Mouse (Mus musculus) urinary bladder, postnatal 10 days (tissue): ENCODE data around the gene Upk1a.

Source experiments
- DNase-seq: peaks from one replicate; pipeline ENCODE4 v3.0.0; 2022; ENCODE audit warnings: low spot score

The Upk1a gene

DNA sequence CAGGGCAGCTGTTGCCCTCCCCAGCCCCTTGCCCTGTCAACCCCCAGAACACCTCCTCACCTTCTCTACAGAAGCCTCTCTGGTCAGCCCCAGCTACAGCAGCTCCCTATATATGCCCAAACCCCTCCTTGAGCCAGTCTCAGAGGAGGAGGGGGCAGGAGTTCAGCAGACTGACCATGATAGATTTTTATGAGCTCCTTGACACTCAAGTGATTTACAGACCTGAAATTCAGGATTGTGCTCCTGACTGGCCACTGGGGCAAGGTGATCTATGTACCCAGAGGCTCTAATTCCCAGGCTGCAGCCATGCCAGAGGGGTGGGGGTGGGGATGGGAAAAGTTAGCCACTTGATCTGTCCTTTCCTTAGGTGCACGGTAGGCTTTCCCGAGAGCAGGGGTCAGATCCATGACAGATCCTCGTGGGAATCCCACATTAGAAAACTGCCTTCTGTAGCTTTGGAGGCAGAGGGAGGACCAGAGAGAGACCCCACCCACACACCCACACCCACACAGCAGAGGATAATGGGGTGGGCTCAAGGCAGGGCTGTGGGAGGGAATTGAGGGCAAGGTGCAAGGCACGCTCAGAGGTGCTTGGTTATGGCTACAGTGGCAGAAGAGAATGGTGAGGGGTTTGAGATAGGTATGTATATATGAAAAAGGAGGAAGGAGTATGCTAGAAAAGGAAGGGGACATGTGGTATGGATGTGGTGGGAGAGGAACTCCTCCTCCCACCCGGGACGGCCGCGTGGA lies at the start of gene Upk1a:
TSS of gene Upk1a (minus strand) at position 194 of the 749 bp plus-strand sequence.
- no peak for DNase-seq

DNA sequence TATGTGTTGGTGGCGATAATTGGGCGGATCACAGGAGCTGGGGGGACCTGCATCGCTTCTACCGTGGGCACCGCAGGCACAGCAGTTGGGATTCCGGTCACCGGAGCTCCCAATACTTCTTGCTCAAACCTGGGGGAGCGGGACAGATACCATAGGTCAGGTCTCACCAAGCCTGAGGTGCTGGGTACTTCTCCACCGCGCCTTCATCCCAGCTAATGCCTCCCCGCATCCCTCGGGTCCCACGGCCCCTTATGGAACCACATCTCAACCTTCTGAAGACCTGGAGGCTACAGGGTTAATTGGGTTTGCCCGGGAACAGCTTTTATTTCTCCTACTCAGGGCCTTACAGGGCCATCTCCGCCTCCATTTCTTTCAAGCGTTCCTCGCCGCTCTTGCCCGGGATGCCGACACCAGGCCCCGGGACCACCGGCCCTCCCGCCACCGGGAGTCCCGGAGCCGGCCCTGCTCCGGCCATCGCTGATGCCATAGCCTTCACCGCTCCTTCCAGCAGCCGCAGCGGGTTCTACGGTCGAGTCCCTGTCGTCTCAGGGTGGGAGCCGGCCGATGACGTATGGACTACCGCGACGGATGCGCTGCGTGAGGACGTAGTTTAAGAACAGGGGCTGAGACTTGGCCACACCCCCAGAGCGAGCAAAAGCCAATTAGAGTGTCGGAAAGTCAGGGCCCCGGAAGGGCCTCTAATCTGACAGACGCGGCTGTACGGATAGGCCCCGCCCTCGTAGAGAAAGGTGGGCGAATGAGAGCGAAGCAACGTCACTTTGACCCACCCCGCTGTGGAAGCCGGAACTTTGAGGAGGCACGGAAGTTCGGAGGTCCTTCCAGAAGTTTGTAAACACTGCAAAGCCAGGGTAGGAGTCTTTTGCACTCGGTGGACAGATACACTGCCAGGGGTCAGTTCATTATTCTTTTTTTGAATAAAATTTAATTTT lies 37.2 kb upstream of the Upk1a start, which contains the start of gene Rbm42:
TSS of gene Rbm42 (minus strand) at position 727 of the 950 bp plus-strand sequence.
- DNase-seq, result peak; percentile 90

DNA sequence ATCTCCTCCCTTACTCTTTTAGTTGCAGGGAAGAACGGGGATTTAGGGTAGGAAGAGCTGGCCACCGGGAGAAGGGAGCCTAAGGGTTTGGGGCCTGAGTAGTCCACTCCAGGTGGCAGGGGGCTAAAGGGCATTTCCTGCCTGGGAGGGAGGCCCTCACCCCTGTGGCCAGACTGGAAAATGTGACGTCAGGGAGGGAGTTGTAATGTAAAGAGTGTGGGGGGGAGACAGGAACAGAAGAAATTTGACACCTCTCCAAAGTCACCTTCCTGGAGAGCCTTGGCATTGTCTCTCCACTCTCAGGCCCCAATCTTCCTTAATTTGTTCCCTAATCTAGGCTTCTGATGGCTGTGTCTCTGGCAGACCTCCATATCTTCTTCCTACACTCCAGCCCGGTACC lies 26.4 kb upstream of the Upk1a start:
- DNase-seq, result no peak

DNA sequence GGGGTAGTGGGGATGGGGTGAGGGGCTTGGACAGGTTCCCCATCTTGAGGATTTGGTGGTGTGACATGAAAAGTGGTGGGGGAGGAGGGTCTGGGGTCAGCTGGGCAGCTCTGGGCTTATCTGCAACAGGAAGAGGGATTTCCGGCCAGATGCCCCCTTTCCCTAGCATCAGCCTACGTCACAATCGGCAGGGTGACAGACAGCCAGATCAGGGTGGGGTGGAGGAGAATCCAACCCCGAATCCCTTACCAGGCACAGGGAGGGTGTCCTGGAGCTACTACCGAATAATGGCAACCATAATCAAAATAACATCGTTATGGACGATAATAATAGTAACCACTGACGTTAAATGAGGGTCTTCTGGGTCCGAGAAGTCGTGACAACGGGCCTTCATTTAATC lies 23.7 kb upstream of the Upk1a start:
- no peak for DNase-seq

DNA sequence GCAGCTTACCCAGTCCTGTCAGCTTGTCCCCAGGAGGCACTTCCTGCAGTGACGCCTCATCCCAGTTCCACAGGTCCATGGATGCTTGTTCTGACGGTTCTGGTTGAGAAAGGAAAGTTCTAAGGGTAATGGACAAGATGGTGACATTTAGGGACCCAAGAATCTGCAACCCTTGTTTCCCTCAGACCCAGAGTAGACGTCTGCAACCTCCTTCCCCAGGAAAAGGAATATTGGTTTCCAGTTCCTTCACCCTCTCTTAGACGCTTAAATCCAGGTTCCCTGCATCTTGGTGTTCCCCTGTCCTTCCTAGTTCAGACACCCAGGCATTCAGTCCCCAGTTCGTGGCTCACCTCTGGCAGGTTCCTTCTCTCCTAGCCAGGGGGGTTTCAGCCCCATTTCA lies 23.1 kb upstream of the Upk1a start, which contains the start of gene Etv2:
TSS of gene Etv2 (minus strand) at position 101 of the 400 bp plus-strand sequence.
- no peak for DNase-seq

DNA sequence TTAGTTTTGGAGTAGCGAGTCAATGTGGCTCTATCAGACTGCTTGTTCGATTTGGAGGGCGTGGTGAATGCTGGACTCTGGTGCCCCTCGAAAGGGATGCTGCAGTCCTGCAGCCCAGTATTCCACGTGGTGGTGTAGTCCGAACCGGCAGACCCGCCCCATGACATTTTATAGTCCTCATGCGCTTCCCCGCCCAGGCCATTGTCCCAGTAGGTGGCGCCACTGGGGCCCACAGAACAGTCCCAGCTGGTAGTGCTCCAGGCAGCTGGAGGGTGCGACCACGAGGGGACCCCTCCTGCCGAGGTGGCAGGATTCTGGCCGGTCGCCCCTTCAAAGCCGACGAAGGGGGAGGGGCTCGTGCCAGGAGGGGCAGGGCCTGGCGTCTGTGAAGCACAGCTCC lies 22.0 kb upstream of the Upk1a start:
- DNase-seq, result no peak

DNA sequence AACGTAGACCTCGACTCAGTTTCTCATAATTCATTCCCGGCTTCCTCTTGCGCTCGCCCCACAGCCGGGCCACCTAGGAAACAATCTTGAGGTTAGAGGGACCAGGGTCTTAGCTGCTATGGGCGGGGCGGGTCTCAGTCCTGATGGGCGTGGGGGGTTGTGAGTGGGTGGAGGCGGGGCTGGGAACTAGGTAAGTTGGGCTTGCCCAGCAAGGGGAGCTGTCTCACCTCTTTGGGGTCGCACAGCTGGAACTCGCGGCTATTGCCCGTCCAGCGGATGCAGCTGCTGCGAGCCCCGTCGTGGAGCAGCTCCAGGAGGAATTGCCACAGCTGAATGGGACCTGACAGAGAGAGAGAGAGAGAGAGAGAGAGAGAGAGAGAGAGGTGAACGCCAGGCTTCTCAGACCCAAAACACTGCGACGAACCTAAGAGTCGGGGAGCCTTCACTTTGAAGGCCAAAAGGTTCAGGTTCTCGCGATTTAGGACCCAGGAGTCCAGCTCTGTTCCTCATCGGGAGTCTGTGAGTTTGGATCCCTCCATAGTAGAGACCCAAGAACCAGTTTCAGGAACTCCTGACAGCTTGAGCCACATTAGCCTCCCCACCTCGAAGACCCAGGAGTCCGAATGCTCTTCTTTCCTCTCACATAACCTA lies 21.2 kb upstream of the Upk1a start:
- no peak for DNase-seq

DNA sequence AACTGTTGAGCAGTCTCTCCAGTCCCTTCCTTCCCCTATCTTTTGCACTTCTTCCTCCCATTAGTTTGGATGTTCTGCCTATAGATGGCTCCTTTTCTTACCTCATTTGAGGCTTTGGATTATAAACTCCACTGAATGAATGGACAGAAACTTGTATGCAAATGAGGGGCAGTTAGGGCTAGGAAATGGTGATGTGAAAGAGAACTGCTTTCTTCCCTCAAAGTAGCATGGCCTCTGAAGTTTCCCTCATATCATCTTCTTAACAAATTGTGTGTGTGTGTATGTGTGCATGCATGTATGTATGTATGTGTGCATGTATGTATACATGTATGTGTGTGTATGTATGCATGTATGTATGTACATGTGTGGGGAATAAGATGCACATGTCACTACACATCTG lies 16.4 kb upstream of the Upk1a start:
- DNase-seq, result no peak

DNA sequence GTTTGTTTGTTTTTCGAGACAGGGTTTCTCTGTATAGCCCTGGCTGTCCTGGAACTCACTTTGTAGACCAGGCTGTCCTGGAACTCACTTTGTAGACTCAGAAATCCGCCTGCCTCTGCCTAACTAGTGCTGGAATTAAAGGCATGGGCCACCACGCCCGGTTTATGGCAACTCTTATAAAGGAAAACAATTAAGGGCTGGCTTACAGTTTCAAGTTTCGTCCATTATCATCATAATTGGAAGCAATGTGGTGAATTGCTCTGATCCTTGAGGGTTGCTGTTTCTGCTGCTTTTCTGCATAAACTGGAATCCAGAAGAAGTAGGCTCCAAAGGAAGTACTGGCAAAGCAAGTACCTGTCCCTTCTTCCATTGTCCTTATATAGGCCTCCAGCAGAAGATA lies 14.0 kb upstream of the Upk1a start:
- DNase-seq, result no peak

DNA sequence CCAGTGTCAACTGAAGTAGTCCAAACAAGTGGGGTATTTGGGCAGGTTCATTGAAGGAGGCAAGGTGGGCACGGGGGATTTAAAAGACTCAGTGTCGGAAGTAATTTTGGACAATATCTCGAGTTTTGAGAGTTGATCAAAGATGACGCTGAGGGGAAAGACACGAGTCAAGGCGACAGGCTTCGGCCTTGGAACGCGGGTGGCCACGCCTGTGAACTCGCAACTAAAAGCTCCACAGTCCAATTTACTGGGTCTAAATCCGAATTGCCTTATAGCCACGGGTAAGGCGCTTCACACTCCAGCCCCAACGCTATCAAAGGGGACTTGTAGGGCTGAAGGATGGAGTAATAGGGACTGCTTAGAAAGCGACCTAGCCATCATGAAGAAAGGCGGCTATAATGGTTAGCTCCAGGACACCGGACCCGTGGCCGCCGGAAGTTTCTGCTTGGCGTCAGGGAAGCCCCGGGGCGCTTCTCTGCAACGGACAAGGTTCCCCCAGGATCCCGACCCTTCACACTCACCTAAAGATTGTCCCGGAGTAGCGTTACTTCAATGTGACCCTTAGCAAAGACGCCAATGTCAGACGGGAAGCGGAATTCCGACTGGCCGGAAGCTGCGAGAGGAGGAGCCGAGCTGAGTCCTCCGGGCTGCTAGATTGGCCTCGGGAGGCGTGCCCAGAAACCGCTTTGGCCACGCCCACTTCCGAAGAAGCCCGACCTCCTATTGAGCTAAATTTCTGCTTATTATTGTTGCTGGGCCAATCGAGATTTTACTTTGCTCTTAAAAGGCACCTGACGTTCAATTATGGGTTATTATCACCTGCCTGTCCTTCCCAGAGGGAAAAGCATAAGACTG lies 13.1 kb upstream of the Upk1a start, which contains the start of gene Cox6b1:
TSS of gene Cox6b1 (minus strand) at position 622 of the 855 bp plus-strand sequence.
- DNase-seq, result no peak

DNA sequence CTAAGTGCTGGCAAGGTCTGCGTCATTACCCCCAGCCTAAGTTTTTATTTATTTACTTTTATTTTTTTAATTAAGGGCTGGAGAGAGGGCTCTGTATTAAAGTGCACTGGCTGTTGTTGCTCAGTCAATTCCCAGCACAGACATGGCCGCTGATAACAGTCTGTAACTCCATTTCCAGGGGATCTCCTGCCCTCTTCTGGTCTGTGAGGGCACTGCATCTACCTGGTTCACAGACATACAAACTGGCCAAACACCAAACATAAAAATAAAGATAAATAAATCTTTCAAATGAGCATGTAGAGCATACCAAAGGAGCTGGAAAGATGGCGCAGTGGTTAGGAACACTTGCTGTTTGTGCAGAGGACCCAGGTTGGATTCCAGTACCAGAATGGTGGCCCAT lies 6.6 kb upstream of the Upk1a start:
- DNase-seq, result no peak

DNA sequence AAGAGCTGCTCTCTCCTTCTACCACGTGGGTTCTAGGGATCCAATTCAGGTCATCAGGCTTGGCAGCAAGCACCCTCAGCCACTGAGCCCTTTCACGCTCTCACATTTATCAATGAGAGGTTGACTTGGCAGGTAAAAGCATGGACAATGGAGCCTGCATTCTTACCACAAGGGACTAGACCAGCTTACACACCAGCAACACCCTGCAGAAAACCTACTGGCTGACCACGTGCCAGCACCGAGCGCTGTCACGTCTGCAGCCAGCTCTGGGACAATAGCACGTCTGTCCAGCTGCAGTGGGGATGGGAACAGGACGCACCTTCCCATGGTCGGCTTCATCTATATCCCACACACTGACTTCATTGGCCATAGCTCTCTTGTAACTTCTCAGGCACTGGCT lies 6.0 kb upstream of the Upk1a start:
- no peak for DNase-seq

DNA sequence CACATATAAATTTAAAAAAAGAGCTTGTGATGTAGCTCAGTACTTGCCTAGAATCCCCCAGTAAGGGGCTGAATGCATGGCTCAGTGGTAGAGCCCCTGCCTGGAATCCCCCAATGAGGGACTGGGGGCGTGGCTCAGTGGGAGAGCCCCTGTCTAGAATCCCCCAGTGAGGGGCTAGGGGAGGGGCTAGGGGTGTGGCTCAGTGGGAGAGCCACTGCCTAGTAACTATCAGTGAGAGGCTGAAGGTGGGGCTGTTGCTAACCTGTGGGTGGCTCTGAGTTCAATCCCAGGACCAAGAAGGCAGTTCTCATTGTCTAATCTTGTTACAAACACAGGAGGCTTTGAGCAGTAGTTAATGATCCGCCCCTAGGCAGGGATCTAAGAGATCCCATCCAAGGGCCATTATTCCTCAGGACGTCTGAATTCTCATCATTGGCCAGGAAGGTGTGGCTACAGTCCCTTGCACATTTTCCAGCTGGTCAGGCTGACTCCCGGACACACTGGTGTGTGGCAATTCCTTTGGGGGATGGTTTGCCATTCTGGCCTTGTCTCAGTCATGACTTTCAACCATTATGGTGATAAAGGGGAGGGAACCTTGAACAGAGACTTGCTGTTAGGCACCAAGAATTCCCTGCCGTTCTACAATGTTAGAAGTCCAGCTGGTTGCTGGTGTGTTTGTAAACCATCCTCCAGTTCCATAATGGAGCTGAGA lies 2.6 kb upstream of the Upk1a start:
- DNase-seq, result no peak

DNA sequence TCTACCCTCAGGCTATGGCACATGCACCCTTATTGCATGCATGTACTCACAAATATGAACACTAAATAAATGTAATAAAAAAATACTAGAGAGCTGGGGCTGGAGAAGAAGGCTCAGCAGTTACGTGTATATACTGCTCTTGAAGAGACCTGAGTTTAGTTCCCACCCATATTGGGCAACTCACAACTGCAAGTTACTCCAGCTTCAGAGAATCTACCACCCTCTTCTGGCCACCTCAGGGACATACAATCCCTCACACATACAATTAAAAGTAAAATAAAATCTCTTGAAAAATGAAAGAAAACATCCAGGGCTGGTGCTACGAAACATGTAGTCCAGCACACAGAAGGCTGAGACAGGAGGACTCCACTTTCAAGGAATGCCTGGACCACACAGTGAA lies 1.8 kb upstream of the Upk1a start:
- DNase-seq, result no peak

DNA sequence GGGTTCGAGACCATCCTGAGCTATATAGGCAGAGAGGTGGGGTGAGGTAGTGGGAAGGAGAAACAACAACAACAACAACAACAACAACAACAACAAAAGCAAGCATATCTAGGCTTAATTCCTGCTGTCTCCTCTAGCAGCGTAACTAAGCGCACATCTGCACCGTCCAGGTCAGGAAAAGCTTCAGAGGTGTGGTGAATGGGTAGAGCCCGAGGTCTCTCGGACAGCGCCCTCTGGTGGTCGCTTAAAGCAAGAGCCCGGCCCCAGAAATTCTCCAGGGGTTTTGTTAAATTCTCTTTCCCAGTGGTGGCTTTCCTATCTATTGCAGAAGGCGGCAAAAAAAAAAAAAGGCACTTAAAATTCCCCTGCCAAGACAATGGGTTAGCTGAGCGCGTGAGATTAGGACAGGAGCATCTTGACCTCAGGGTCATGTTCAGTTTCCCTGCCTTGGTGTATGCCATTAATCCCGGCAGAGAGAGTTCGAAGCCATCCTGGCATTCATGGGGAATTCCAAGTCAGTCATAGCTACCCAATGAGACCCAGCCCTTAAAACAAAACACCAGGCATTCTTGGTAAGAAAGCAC lies 974 bp upstream of the Upk1a start:
- DNase-seq, result no peak

DNA sequence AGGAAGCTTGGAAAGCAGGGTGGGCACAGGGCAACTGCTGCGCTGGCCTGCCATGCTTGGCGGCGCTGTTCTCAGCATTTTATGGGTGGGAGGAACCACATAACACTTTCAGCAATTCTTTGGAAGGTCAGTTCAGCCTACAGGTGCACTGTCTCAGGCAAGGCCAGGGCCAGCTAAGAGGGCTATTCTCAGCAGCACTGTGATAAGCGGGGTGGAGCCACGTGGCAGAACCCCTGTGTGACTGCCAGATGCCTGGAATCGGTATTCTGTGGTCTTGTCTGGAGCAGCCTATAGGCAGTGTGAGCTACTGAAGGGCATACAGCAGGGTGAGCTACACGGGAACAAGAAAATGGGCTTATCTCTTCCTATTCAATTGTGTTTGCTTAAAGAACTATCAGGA lies 2.6 kb downstream of the Upk1a start:
- DNase-seq, result no peak

DNA sequence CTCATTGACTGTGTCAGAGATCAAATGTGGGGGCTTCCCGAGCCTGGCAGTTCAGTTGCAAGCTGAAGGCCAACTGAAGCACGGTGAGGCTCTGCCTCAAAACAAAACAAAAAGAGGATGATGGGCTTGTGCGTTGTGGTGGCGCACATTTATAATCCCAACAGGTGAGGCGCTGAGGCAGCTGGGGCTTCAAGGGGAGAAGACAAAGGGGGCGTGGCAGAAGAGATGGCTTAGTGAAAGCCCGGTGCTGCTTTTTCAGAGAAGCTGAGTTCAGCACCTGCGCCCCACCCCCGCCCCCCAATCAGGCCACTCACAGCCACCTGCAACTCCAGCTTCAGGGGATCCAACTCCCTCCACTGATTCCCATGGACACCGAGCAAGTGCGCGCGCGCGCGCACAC lies 4.2 kb downstream of the Upk1a start:
- no peak for DNase-seq

DNA sequence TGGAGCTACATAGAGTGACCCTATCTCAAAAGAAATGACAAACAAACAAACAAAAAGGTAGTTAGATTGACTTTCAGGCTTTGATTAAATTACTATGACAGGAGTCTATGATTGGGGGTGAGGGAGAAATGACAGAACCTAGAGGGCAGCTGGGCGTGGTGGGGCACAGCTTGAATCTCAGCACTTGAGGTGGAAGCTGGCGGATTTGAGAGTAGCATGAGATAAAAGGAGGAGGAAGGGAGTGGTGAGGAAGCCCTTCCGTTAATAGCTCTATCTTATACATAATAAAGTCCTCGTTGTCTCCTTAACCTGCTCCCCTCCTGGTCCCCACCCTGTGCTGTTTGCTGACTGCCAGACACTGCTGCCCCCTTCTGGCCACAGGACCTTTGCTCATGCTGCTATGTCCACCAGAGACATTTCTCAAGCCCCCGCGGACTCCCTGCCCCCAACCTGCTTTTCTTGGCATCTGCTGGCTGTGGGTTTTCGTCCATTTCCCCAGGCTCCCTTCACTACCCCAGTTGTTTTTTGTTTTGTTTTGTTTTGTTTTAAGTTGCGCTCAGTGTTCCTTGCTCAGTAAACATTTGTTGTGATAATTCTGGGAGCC lies 4.8 kb downstream of the Upk1a start:
- DNase-seq, result no peak

DNA sequence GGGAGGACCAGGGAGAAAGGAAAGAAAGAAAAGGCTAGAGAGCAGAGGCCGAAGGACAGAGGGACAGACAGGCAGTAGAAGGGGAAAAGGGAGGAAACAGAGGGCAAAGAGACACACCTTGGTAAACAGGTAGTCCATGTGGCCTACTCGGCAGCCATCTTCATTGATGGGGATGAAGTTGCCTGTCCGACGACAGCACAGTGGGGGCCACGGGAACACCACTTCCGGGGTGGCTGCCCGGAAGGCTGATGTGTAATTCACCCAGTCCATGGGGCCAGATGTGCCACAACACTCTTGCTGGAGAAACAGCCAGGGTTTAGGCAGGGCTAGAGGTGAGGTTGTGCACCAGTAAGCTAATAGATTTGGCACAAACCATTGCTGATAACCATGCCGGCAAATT lies 7.7 kb downstream of the Upk1a start:
- DNase-seq, result no peak

DNA sequence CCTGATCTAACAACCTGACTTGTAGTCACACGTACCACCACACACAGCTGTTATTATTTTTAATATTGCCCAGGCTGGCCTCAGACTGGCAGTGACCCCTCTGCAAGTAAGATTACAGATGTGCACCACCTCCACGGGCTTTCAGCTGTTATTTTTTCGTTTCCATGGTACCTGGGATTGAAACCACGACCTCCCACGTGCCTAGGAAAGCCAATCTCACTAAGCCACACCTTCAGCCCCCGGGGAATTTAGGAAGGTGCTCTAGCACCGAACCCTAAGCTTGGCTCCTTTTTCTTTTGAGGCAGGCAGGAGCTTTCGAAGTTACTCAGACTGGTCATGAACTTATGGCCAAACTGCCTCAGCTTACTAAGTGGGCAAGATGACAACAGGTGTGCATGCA lies 8.2 kb downstream of the Upk1a start:
- no peak for DNase-seq
